Mouse (Mus musculus) retina, embryonic 14.5 days (tissue): ENCODE measurements at regions not wholly inside any gene's neighbourhood (a gene's known extent, or its start where the extent isn't known, plus 50 kb on each side); places are given as distances from the start of the nearest gene placed in this dataset.

Experiments
- DNase-seq: peaks from one replicate; pipeline ENCODE4 v3.0.0-alpha.2; 2015; ENCODE audit warnings: low spot score

DNA sequence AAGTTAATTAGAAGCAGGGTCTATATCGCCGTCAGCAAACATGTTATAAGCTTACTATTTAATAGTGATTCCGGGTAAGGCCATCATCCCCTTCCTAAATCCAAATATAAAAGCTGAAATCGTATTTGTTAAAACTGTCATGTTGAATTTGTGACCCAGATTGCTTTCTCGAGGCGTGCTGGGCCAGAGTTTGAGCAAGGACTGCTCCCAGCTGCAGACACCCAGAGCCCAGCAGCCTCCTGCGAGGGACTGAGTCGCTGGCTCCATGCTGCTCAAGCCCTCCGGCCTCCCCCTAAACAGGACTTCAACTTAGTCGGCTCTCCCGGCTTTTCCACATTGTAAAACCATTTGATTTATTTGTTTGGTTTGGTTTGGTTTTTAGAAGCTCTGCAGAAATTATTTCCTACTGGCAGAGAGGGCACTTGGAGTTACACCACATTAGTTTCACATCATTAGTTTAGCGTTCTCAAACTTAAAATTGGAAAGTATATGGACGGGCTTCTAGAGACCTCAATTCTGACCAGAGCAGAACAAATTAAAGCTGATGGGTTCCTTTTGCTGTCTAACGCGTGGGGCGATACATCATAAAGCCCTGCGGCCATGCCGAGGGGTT, 126.4 kb upstream of the Pitx1 start:
- DNase-seq = peak; percentile 64

DNA sequence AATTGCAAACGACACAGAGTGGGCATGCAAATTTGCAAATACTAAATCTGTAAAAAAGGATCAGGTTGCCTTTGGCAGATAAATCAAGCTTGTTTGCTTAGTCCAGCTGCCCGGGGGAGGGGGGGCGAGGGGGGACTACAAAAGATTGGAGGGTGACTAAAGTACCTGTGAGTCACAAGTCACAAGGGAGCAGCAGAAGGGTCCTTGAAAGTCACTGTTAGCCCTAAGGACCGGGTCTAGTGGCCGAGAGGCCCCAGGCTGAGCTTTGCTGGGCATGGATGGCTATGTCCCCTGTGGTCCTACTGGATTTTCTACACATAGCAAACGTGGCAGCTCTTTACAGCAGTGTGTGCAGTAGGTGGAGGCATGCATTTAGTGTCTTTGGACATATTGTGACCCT, 118.4 kb upstream of the Pitx1 start:
- no peak for DNase-seq

DNA sequence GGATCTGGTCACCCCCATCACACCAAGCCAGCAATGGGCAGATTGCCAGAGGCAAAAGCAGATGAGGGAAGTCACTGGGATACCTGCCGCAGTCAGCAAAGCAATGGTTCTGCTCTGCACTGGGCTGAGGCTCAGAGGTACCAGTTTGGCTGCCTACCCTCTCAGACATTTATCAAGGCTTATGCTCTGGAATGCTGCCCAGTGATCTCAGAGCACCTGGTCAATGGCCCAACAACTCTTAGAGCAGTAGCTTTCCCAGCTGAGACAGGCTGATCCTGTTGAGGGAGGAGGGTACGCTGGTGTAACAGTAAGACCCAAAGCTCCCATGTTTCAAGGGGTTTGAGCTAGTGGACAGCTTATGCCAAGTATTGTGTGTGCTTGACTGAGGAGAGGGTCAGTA, 117.4 kb upstream of the Pitx1 start:
- no peak for DNase-seq

DNA sequence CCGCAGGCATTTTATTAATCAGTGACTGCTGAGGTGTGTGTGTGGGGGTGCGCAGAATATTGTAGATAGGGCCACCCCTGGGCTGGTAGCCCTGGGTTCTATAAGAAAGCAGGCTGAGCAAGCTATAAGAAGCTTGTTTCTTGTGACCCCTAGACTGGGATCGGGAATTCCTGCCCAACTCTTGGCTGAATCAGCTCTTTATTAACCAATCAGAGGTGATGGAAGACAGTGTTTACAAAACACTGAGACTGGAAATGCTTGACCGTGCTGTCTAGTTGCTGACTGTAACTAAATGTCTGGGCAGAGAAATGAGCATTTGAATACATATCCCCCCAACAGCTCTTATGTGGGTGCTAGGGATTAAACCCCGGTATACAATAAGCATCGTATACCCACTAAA, 114.8 kb upstream of the Pitx1 start:
- no peak for DNase-seq

DNA sequence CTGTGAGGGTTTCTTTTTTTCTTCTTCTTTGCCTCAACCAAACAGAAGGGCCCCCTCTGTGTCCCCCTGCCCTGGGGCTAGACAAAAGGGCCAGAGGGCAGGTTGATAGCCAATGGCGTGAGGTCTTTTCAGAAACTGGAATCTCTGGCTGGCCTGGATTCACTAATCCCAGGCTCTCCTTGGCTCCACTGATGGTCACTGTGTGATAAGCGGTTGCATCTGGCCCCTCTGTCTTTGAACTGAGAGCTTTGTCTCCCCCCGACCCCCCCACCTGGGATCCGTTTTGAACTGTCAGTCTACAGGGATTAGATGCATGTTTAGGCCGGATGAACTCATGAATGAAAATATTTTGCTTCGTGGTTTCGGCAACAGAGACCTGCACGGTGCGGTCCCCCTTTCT, 112.6 kb upstream of the Pitx1 start:
- DNase-seq = peak; percentile 60

DNA sequence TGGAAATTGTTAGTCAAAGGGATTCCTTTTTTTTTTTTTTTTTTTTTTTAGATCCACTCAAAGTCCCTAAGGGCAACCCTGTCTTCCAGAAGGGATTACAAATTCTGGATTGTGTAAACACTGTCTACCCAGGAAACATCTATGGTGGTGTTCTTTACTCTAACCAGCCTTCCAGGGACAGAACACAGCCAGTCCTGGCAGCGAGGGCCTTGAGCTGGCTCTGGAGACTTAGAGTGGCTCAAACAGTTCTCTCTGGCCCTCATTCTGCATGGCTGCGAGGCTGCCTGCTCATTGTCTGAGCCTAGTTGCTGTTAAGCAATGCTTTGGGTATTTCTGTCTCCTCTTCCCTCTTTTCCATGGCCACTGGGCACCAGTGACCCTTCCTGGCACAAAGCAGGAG, 112.2 kb upstream of the Pitx1 start:
- no peak for DNase-seq

DNA sequence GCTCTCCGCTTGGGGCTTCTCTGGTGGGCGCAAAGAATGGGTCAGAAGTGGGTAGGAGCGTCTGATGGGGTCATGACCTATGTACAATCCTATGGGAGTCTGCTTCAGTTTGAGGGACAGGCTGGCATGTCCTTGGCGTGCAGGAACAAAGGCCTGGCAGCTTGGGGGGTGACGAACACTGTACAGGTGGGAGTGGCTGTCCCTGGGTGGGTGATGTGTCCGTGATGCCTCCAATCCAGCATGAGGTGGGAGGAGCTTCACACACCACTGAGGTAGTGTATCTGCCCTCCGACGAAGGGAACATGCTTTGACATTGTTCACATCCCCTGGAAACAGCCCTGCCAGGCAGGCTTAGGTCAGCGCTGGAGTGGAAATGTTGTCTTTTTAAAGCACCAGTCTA, 101.4 kb upstream of the Pitx1 start:
- DNase-seq = no peak

DNA sequence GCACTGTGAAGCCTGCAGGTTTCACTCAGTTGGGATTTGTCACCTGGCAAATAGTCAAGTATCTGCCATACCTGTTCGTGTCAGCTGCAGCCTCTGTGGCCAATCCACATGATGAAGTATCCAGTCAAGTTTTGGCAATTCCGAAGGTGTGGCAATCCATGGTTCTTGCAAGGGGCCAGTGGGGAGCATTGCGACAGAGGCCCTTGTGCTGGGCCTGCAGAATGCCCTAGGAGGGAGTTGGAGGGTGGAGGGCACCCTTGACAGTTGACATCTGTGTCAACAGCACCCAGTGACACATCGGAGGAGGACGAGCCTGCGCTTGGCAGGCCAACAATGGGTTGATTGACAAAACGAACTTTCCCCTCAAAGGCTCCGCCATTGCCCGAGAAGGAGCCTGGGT, 101.0 kb upstream of the Pitx1 start:
- DNase-seq = no peak

DNA sequence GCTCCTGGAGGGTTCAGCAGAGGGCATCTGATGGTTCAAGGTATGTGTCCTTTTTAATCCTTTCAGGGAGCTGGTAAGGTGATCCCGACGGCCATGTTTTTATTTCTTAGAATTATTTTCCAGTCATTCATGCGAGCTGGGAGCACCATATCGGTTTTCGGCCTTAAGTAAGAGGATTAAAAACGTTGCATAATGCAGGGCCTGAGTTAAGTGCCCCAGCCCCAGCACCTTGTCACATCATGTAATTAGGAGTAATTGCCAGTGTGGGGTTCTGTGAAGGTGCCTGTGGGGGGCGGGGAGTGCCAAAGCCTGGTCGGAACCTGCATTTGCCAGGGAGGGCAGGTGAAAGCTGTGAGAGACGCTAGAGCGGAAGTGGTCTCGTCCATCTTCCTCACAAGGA, 94.6 kb upstream of the Pitx1 start:
- no peak for DNase-seq

DNA sequence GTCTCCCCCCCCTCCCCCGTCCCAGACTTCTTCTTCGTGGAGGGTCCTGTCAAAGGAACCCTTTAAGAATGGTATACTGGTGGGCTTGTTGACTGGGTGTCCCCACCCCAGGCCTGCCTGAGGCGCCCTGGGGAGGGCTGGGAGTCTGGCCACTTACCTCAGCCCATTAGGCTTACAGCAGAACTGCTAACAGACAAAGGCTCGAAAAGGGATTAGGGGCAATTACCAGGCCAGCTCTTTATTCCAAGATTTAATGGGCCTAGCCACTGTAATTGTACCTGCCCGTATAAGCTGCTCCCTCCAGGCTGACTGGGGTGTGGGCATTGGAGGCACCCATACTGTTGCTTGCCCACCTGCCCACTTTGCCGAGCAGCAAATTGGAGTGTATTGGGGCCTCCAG, 93.8 kb upstream of the Pitx1 start:
- DNase-seq = peak; percentile 25

DNA sequence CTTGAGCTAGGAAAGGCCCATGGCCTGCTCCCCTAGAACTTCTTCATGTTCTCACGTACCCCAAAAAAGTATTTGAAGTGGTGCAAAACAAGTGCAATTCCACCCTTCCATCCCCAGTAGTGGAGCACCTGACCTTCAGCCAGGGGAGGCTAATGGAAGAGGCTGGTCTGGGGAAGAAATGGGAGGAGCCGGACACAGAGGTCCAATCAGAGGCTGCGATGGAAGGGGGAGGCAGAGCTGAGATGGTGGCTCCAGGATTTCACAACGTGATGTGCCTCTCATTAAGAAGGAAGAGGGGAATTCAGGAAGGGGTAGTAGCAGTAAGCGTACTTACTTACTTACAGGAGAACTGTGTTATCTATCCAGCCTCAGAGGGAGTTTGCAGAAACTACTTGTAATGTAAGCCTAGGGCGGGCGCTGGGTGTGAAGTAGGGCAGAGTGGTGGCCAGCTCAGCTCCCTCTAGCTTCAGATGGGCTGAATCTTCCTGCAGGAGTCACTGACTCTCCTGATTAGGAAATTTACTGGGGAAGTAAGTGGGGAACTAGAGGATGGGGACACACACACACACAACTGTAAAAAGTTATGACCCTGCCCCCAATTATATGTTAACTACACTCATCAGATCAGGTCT, 87.6 kb upstream of the Pitx1 start:
- DNase-seq = peak; percentile 39

DNA sequence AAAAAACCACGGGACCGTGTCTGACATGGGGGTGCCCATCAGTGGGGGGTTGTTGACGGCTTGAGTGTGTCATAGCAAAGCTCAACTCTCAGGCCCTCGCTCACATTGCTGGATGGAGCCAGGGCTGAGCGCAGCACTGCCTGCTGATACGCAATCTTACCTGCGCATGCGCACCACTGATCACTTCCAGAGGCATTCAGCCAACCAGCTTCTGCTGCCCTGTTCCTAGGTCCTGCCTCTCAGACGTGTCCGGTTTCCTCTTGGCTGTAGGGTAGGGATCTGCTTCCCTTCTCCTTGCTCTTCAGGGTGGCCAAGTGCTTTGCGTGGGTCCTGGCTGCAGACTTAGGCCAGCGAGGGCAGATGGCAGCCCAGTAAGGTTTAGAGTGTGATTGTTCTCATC, 81.3 kb upstream of the Pitx1 start:
- no peak for DNase-seq

DNA sequence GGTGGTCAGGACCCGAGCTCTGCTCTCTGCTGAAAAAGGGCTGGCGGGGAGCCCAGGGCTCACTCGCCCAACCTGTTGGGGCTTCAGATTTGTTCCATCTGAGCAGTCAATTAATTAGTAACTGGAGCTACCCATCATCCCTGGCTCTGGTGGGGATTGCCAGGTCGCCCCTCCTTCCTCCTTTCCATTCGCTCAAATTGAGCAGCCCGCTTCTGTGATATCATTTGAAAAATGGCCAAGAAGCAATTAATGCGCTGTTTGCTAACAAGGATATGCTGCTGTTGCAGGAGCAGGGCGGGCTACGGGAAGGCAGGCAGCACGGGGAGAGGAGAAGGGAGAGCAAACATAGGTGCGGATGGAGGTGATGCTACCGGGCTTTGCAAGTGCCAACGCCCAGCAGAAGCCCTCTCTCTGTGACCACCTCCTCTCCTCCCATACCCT, 76.3 kb upstream of the Pitx1 start:
- DNase-seq = no peak

DNA sequence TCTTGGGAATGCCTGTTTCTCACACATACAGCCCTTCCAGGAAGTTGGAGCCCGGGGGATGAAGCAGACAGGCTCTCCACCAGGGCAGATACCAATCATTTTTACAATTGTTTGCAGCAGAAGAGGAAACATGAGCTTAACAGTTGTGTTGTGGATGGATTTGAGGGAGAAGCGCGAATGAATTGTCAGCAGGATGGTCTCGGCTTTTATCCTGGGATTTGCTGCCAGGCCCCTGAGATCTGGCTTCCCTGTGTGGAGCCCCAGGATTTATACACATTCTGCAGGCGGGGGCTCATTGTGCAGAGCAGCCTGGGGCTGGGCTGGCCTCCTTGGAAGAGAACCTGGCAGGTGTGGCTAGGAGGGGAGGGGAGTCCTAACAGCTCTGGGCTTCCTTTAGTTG, 73.9 kb upstream of the Pitx1 start:
- no peak for DNase-seq

DNA sequence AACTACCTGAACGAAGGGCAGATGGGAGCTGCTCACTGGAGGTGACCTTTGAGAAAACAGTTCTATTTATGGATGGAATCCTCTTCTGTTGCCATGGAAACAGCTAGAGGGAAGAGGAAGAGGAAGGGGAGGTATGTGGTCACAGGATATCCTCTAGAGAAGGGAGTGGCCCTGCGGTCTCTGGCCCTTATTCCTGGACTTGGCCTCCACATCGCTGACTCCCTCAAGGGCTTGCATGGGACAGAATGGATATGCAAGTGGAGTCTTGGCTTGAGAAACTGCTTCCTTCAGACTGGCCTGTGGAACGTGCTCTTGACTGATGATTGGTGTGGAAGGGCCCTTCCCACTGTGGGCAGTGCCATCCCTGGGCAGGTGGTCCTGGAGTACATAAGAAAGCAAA, 68.9 kb upstream of the Pitx1 start:
- no peak for DNase-seq

DNA sequence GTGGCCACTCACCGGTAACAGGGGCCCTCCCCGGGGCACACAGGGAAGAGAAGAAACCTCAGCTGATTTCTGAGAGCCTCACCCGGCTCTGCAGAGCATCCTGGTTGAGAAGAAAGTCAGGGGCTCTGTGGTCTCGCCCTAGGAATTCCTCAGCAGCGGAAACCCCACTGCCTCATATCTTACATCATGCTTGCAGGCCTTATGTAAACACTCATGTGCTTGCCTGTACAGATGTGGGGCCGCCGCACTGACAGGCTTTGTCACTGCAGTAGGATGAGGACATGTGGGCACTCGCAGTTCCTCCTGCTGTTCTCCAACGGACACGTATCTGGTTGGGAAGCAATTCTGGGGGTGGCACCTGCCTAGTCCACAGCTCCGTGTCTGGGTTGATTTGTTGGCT, 66.3 kb upstream of the Pitx1 start:
- DNase-seq = no peak

DNA sequence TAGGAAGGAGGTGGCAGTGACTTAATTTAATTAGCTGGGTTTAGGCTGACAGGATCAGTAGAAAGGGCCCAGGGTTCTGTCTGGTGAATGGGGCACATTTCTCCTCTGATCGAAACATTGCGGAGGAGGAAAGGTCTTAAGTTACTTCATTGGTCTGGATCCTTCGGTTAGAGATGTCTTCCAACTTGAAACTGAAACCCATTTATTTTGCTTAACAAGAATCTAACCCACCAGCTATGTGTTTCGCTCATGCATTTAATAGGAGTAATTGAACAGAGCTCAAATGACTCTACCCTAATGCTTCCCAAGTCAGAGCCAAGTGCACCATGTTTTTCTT, 64.2 kb upstream of the Pitx1 start:
- no peak for DNase-seq

DNA sequence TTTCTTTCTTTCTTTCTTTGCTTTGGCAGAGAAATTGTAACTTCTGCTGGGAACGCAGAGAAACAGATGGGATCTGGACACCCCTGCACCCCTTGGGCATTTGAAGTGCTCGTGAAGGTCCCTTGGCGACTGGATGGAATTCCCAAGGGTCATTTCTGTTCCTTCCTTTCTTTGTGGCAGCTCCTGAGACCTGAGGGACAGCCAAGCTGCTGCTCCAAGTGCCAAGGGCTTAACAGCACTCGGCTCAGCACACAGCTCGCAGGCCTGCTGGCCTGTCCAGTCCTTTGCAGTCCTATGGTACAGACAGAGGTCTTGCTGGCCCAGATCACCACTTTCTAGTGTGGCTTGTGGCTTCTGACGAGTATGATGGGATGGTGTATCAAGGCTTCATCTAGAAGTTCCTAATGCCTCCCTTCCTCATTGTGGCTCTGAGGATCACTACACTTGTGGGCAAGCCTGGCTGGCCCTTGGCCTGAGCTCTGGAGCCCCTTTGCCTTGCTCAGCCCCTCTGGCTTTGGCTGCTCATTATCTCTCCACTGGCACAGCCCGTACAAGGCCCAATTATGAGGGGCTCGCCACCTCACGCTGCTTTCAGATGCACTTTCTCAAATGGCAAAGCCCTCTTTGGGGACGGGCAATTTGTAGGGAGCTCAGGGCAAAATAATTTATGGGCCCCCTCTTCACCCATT, 63.7 kb upstream of the Pitx1 start:
- DNase-seq = no peak

DNA sequence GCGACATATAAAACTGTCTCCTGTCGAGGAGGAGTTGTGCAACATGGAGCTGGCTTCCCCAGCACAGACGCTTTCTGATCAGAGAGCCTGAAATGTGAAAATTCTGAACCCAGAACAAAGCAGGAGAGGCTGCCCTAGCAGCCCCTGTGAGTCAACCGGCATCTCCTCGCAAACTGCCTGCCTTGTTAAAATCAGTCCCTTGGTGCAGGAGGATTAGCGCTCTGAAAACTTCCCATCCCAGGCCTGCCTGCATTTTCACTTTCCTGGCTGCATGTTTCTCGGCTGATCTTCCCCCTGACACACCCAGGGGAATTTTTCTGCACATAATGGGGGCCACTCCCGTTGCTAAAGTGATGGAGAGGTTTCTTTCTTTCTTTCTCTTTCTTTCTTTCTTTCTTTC, 63.0 kb upstream of the Pitx1 start:
- no peak for DNase-seq

DNA sequence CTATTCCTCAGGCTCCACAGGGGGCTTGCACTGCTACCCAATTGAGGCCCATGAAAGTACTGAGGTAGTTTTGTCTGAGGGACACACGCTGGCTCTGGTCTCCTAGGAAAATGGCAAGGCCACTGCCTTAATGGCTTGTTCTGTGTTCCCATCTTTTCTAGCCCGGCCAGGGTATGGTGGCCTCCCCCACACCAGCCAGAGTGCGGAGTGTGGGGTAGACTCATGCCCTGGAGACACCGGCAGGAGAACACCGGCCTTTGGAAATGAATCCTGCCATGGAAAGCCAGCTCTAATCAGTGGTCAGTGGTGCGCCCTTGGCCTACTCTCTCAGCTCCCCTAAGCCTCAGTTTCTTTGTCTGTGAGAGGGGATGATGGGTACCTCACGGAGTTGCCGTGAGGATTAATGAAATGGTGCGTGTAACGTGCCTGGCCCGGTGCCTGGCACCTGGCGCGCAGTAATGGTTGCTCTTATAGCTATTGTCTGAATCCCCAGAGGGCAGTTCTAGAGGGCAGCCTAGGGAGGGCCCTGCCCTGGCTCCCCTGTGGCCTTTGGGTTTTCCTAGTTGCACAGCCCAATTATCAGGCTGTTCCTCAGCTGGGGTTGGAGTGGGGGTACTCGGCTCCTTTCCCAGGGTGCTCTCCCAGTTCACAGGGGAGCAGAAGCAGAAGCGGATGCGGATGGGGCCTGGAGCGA, 62.4 kb upstream of the Pitx1 start:
- no peak for DNase-seq

DNA sequence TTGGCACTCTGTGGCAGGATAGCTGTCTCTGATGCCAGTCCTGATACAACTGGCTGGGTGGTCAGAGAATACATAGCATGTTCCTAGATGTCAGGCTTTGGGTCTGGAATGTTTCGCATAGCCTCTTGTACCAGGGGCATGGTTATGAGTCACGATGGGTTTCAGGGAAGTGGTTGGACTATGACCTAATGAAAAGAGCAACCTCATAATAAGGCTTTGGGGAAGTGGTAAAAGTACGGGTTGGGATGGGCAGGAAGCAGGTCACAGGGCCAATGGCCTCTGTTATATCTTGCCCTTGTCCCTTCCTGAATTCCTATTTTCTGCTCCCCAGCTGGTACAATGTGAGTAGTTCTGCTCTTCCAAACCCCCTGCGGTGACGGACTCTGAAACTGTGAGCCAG, 59.5 kb upstream of the Pitx1 start:
- no peak for DNase-seq

DNA sequence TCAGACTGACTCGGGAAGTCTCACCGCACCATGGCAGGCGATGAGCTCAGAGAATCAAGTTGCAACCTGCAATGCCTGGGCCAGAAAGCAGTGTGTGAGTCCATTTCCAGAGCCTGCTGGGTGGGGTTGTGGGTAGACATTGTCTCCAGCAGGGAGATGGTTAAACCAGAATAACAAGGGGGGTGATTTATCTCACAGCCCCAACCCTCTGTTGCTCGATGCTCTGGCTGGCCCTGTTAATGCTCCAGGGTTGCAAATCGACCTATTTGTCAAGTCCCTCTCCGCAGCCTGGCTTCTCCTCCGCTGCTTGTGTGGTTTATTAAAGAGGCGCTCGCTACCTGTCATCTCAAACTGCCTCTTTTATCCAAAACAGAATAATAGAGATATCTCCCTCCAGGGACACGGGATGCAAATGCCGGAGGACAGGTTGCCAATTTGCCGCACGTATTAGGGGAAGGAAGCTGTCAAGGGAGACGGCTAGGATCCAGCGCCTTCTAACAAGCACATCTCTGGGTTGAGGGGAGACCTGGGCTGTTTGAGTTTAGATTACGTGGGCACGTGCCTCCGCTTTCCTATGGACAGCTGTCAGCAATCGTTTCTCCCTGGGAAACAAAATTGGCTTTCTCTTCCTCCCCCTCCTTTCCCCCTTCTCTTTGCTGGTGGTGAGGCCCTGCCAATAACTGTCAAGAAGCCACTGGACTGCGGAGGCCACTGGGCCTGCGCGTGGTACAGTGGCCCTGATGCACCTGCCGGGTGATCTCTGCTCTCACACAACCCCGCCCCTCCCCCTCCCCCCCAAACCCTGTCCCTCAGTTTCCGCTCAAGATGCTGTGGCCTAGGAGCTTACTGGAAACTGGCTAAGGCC, 57.4 kb upstream of the Pitx1 start:
- no peak for DNase-seq
